Mouse (Mus musculus): Measurements from ENCODE around the gene Alx3. TPM values are rescaled to one million over a fixed set of nuclear protein-coding genes. Genes with fewer than 3 reads are reported as not detected.
"Not testable (repeated sequence)": the region's sequence is repeated elsewhere in the genome, so short reads cannot be mapped to it uniquely, and the experiment has no call there.

Alx3 gene
- polyA plus RNA-seq, 1 experiment from 2014 or later: not detected

DNA sequence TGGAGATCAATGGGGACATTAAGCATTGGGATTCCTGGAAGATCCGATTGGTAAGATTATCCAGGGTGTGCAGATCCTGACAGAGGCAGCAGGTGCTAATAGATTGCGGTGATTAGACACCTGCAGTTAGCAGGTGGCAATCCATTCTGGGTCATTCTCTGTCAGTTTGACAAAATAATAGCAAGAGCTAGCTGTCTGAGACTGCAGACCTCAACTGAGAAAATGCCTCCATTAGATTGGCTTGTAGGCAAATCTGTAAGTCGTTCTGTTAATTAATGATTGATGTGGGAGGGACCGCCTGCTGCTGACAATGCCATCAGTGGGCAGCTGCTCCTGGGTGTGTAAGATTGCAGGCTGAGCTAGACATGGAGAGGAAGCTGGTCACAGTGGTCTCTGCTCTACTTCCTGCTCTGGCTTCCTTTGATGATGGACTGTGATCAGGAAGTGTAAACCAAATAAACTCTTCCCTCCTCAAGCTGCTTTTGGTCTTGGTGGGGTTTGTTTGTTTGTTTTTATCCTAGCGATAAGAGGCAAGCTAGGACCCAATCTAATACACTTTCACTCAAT, 42.9 kb downstream of the Alx3 start:
- ATAC-seq (ENCODE audit: low FRiP score) (no peak; the same call in 1 of the 2 replicates), DNase-seq (ENCODE audit: low spot score) (no peak)
- Histone ChIP-seq H3K27ac (no peak overlapping the region), H3K4me1 (replicated peaks; ENCODE audit: control insufficient read depth, insufficient read depth, low read length) (no peaks in the 10 kb centered on the region), H3K4me3 (replicated peaks; ENCODE audit: low read length) (no peak overlapping the region), H3K4me2 (replicated peaks) (no peak overlapping the region), H3K9me3 (ENCODE audit: control insufficient read depth, low read length) (no peaks in the 10 kb centered on the region), H3K27me3 (ENCODE audit: control insufficient read depth, insufficient read depth, low read length) (no peaks in the 10 kb centered on the region), H3K36me3 (replicated peaks; ENCODE audit: control insufficient read depth, insufficient read depth) (no peaks in the 10 kb centered on the region), H3K9ac (no peak overlapping the region)
- 57% methylated on average over 5 of the region's 5 CpGs for WGBS

GRCm38 (mm10) chr3:107646947-107647346, 52.1 kb downstream of the Alx3 start:
- Histone ChIP-seq H3K4me1 (replicated peaks; ENCODE audit: control insufficient read depth, insufficient read depth, low read length) (no peaks in the 10 kb centered on the region), H3K4me3 (replicated peaks; ENCODE audit: low read length) (no peak overlapping the region), H3K9ac (no peak overlapping the region), H3K9me3 (ENCODE audit: control insufficient read depth, low read length) (no peaks in the 10 kb centered on the region), H3K36me3 (replicated peaks; ENCODE audit: control insufficient read depth, insufficient read depth) (no peaks in the 10 kb centered on the region), H3K27ac (no peak overlapping the region), H3K4me2 (replicated peaks) (no peak overlapping the region), H3K27me3 (ENCODE audit: control insufficient read depth, insufficient read depth, low read length) (no peaks in the 10 kb centered on the region)
- 88% methylated on average over 3 of the region's 3 CpGs for WGBS
- ATAC-seq (ENCODE audit: low FRiP score) (no peak), DNase-seq (ENCODE audit: low spot score) (no peak)

GRCm38 (mm10) chr3:107650276-107650675, 55.4 kb downstream of the Alx3 start:
- H3K27me3 ChIP-seq (ENCODE audit: control insufficient read depth, insufficient read depth, low read length); H3K9ac ChIP-seq; H3K4me2 ChIP-seq (replicated peaks); H3K4me3 ChIP-seq (replicated peaks; ENCODE audit: low read length); H3K36me3 ChIP-seq (replicated peaks; ENCODE audit: control insufficient read depth, insufficient read depth); DNase-seq (ENCODE audit: low spot score); ATAC-seq (ENCODE audit: low FRiP score); H3K9me3 ChIP-seq (ENCODE audit: control insufficient read depth, low read length); H3K4me1 ChIP-seq (replicated peaks; ENCODE audit: control insufficient read depth, insufficient read depth, low read length); H3K27ac ChIP-seq: not testable (repeated sequence)
- WGBS: 83% methylated on average over 5 of the region's 5 CpGs

- DNase-seq (ENCODE audit: low spot score) (no peak), ATAC-seq (ENCODE audit: low FRiP score) (no peak)
- Histone ChIP-seq H3K4me1 (replicated peaks; ENCODE audit: control insufficient read depth, insufficient read depth, low read length) (no peaks in the 10 kb centered on the region), H3K9ac (no peak overlapping the region), H3K9me3 (ENCODE audit: control insufficient read depth, low read length) (no peaks in the 10 kb centered on the region), H3K4me3 (replicated peaks; ENCODE audit: low read length) (no peak overlapping the region), H3K27ac (no peak overlapping the region), H3K4me2 (replicated peaks) (no peak overlapping the region), H3K36me3 (replicated peaks; ENCODE audit: control insufficient read depth, insufficient read depth) (peaks cover 10% of the 10 kb centered on the region; the same call in 1 of the 2 replicates), H3K27me3 (ENCODE audit: control insufficient read depth, insufficient read depth, low read length) (no peaks in the 10 kb centered on the region)
- 98% methylated on average over 3 of the region's 3 CpGs for WGBS
Observed at GRCm38 (mm10) chr3:107652968-107653367, 58.1 kb downstream of the Alx3 start.

- Histone ChIP-seq H3K27me3 (ENCODE audit: control insufficient read depth, insufficient read depth, low read length) (no peaks in the 10 kb centered on the region), H3K4me2 (replicated peaks) (no peak overlapping the region), H3K27ac (no peak overlapping the region), H3K36me3 (replicated peaks; ENCODE audit: control insufficient read depth, insufficient read depth) (peaks cover 23% of the 10 kb centered on the region), H3K4me3 (replicated peaks; ENCODE audit: low read length) (no peak overlapping the region), H3K9me3 (ENCODE audit: control insufficient read depth, low read length) (no peaks in the 10 kb centered on the region), H3K4me1 (replicated peaks; ENCODE audit: control insufficient read depth, insufficient read depth, low read length) (no peaks in the 10 kb centered on the region), H3K9ac (no peak overlapping the region)
- DNase-seq (ENCODE audit: low spot score): no peak
- WGBS: 87% methylated on average over 3 of the region's 3 CpGs
- no peak for ATAC-seq (ENCODE audit: low FRiP score)
Observed at GRCm38 (mm10) chr3:107654861-107655260, 60.0 kb downstream of the Alx3 start.

Other genes with a start within 250 kb of the Alx3 start
- 7.9 and 11.8 TPM in 2 replicates for gene Kcnc4, start 135.5 kb upstream of the Alx3 start, polyA plus RNA-seq (2014; fragmentation: Nextera tagmentation; extraction: Ambion mirVana)
- gene Slc6a17, start 77.0 kb upstream of the Alx3 start, polyA plus RNA-seq (2014; fragmentation: Nextera tagmentation; extraction: Ambion mirVana): 15.5 and 18.8 TPM in 2 replicates
- gene Ubl4b, start 40.0 kb upstream of the Alx3 start, polyA plus RNA-seq (2014; fragmentation: Nextera tagmentation; extraction: Ambion mirVana): not detected in 2 replicates
- not detected in 2 replicates for gene Gm10961, start 36.3 kb downstream of the Alx3 start, polyA plus RNA-seq (2014; fragmentation: Nextera tagmentation; extraction: Ambion mirVana)
- gene Strip1, start 36.7 kb downstream of the Alx3 start, polyA plus RNA-seq (2014; fragmentation: Nextera tagmentation; extraction: Ambion mirVana): 158 and 170 TPM in 2 replicates
- 131 and 141 TPM in 2 replicates for gene Ahcyl1, start 101.5 kb downstream of the Alx3 start, polyA plus RNA-seq (2014; fragmentation: Nextera tagmentation; extraction: Ambion mirVana)
- 7.8 and 7.9 TPM in 2 replicates for gene Csf1, start 165.4 kb downstream of the Alx3 start, polyA plus RNA-seq (2014; fragmentation: Nextera tagmentation; extraction: Ambion mirVana)